Mouse (Mus musculus) heart, adult 2 months (tissue): ENCODE measurements around the gene Papss1.

Experiments used
- CTCF ChIP-seq: fragments of 200-600 bp; IDR thresholded peaks from 2 replicates; pipeline ENCODE4 v1.8.1; 2022; ENCODE audit warnings: antibody characterized with exemption, mild to moderate bottlenecking, moderate library complexity
- EP300 ChIP-seq: fragments of 200-500 bp; IDR thresholded peaks from 2 replicates; pipeline ENCODE4 v1.6.1; 2011; ENCODE audit warnings: low read depth, low read length, control low read depth; ENCODE audit not compliant: insufficient read depth
- POLR2A ChIP-seq: fragments of 200-500 bp; IDR thresholded peaks from 2 replicates; pipeline ENCODE4 v1.6.1; 2011; ENCODE audit warnings: mild to moderate bottlenecking, low read depth, low read length, control low read depth; ENCODE audit not compliant: insufficient read depth

- no peak for TF ChIP-seq CTCF
- TF ChIP-seq POLR2A: no peak
- no peak for TF ChIP-seq EP300
Observed at GRCm38 (mm10) chr3:131525229-131525628, 39.3 kb upstream of the Papss1 start.
